Mouse (Mus musculus) left cerebral cortex, adult 2 months (tissue): ENCODE measurements around the gene Mageb3. TPM values are rescaled to one million over a fixed set of nuclear protein-coding genes. Genes with fewer than 3 reads are reported as not detected.
A peak's percentile ranks its signal among the peaks of the same experiment; 100 is the strongest.
"Not testable (repeated sequence)": the region's sequence is repeated elsewhere in the genome, so short reads cannot be mapped to it uniquely, and the experiment has no call there.

Experiments used
- DNase-seq, 2 experiments: peaks; one replicate each; pipeline ENCODE4 v3.0.0; 2021 to 2022; ENCODE audit warnings: low spot score in 2 of 2, mixed read lengths in 1 of 2; ENCODE audit errors: extremely low spot score in 1 of 2
- H3K27ac ChIP-seq: fragments of 200-600 bp; 2 replicates; pipeline ENCODE4 v1.8.1; 2022
- H3K4me3 ChIP-seq: fragments of 200-600 bp; 2 replicates; pipeline ENCODE4 v1.8.1; 2022
- CTCF ChIP-seq: fragments of 200-600 bp; IDR thresholded peaks from 2 replicates; pipeline ENCODE4 v1.8.1; 2022; ENCODE audit warnings: antibody characterized with exemption, mild to moderate bottlenecking, moderate library complexity
- intact Hi-C: fragments of 180-260 bp; cut with DNase I; formaldehyde crosslinking; loops from one replicate; pipeline ENCODE4 v1.15.1; 2025
- long read RNA-seq, 2 experiments: library from polyadenylated mRNA; stranded (forward); transcript quantifications; one replicate each; pipeline ENCODE4 v2.0.0; 2021; ENCODE audit warnings: borderline mapping rate in 2 of 2
- total RNA-seq, 2 experiments: library from RNA; stranded (reverse); gene quantifications; 2 replicates each; pipeline ENCODE4 v1.2.3; 2021

Mageb3 gene
- total RNA-seq = under 1 TPM; 0.29 to 0.33 TPM
- long read RNA-seq, experiment 1, partial matches to known transcripts = 0 of 2 reads
- long read RNA-seq, experiment 1, other reads (novel, unspliced or antisense) = 0 of 2 reads
- long read RNA-seq, experiment 2 = 0 reads

GRCm38 (mm10) chr2:121955765-121956223 lies at the start of gene Mageb3, which contains the start of gene Ctdspl2:
Gene Mageb3, minus strand, starts transcription at chr2:121956092.
Gene Ctdspl2, plus strand, starts transcription at chr2:121956001.
- intact Hi-C loops = loop anchor here (1.0 kb wide), 1 partner anchor 88 kb away; no protein-coding TSS in a partner anchor
- Histone ChIP-seq H3K27ac (peak within 1 kb of the TSS; percentile 95), H3K4me3 (peak within 1 kb of the TSS; percentile 96)
- DNase-seq = peak; percentile 92 to 94
- peak; percentile 5; the same call in 1 of the 2 replicates for TF ChIP-seq CTCF

GRCm38 (mm10) chr2:121995738-121996137 lies 39.8 kb upstream of the Mageb3 start:
- H3K27ac ChIP-seq = no peak overlapping the region
- TF ChIP-seq CTCF = peak; percentile 60
- no peak overlapping the region for H3K4me3 ChIP-seq
- intact Hi-C loops = no loop called here
- no peak for DNase-seq

GRCm38 (mm10) chr2:121957216-121957792 lies 1.4 kb upstream of the Mageb3 start:
- intact Hi-C loops = no loop called here
- no peak for TF ChIP-seq CTCF
- H3K27ac ChIP-seq = no peak overlapping the region; the same call in 1 of the 2 replicates
- peak overlapping the region; percentile 96 for H3K4me3 ChIP-seq
- DNase-seq = no peak

- intact Hi-C loops = loop anchor here (1.0 kb wide), 1 partner anchor 89 kb away; no protein-coding TSS in a partner anchor
- peak; percentile 95 to 96 for DNase-seq
These were observed 529 bp upstream of the Mageb3 start for GRCm38 (mm10) chr2:121956224-121957018.

GRCm38 (mm10) chr2:121954971-121955656 lies 778 bp downstream of the Mageb3 start:
- H3K27ac ChIP-seq = peak overlapping the region; percentile 95
- H3K4me3 ChIP-seq = peak overlapping the region; percentile 96
- DNase-seq = no peak
- intact Hi-C loops = no loop called here
- no peak for TF ChIP-seq CTCF

More at GRCm38 (mm10) chr2:121956224-121957018, 529 bp upstream of the Mageb3 start:
- Histone ChIP-seq H3K4me3 (peak overlapping the region; percentile 96), H3K27ac (peak overlapping the region; percentile 95)
- TF ChIP-seq CTCF = no peak

GRCm38 (mm10) chr2:121943364-121943763 lies 12.5 kb downstream of the Mageb3 start:
- intact Hi-C loops = no loop called here
- TF ChIP-seq CTCF = no peak

GRCm38 (mm10) chr2:121937624-121938023 lies 18.3 kb downstream of the Mageb3 start:
- intact Hi-C loops, DNase-seq, H3K27ac ChIP-seq, H3K4me3 ChIP-seq: not testable (repeated sequence)

More at GRCm38 (mm10) chr2:121943364-121943763, 12.5 kb downstream of the Mageb3 start:
- no peak for DNase-seq
- Histone ChIP-seq H3K4me3 (no peak overlapping the region), H3K27ac (no peak overlapping the region)

GRCm38 (mm10) chr2:121916047-121916970 lies 39.6 kb downstream of the Mageb3 start:
- DNase-seq = no peak
- no peak overlapping the region; the same call in 1 of the 2 replicates for H3K27ac ChIP-seq
- intact Hi-C loops = no loop called here
- H3K4me3 ChIP-seq = no peak overlapping the region
- TF ChIP-seq CTCF = no peak

- intact Hi-C loops = no loop called here
- no peak for DNase-seq
- peak; percentile 23 for TF ChIP-seq CTCF
- no peak overlapping the region for H3K4me3 ChIP-seq
- no peak overlapping the region for H3K27ac ChIP-seq
These were observed 45.9 kb downstream of the Mageb3 start for GRCm38 (mm10) chr2:121909975-121910374.

Other genes starting within 250 kb of the Mageb3 start
- gene Frmd5, start 149.0 kb downstream of the Mageb3 start, total RNA-seq = 10 to 100 TPM; 53.8 to 56.3 TPM
- gene Casc4, start 89.1 kb downstream of the Mageb3 start, total RNA-seq = 100 to 1,000 TPM in 1 of 2 experiments, 10 to 100 TPM in 1; 96.5 to 105 TPM
- 10 to 100 TPM; 33.2 to 34.2 TPM for gene Ctdspl2, start 91 bp downstream of the Mageb3 start, total RNA-seq
- 10 to 100 TPM; 18.3 to 18.5 TPM for gene Eif3j1, start 72.5 kb upstream of the Mageb3 start, total RNA-seq
- gene Spg11, start 162.3 kb upstream of the Mageb3 start, total RNA-seq = 10 to 100 TPM; 15.5 to 16.2 TPM
- gene B2m, start 191.6 kb upstream of the Mageb3 start, total RNA-seq = 100 to 1,000 TPM; 108 to 118 TPM
- gene Trim69, start 204.6 kb upstream of the Mageb3 start, total RNA-seq = not detected
- not detected for gene Patl2, start 230.1 kb upstream of the Mageb3 start, total RNA-seq
- gene Terb2, start 230.2 kb upstream of the Mageb3 start, total RNA-seq = not detected